Mouse (Mus musculus): ENCODE measurements around the gene Hs3st2.

DNA sequence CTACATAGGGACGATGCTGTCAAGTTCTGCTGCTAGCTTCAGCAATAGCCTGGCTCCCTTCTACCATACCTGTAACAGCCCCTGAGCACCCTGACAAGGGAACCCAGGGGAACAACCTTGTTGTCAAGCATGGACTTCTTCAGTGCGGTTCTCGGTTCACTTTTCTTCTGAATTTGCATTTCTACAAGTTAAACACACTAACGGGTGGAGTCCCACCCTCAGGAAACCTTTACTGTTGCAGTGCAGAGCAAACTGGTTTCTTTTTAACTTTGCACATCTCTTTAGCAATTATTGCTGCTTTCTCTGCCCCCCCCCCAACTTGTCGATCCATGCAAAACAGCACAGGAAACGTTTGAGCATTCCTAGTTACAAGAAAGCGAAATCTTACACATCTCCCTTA lies 19.7 kb upstream of the Hs3st2 start:
- TF ChIP-seq CTCF (IDR thresholded peaks at IDR 0.05; ENCODE audit: control insufficient read depth, insufficient read depth, low read length) (no peak), POLR2A (IDR thresholded peaks at IDR 0.05; ENCODE audit: borderline replicate concordance, control insufficient read depth, low read depth, low read length) (no peak)

All from bone marrow, adult 2 months (tissue).